Mouse (Mus musculus): ENCODE data around the gene Uap1l1. TPM values are rescaled to one million over a fixed set of nuclear protein-coding genes. Genes with fewer than 3 reads are reported as not detected.

Gene Uap1l1
- total RNA-seq (2023): 24.2 and 29.5 TPM in 2 replicates

GRCm38 (mm10) chr2:25365091-25365761 is at the start of gene Uap1l1:
Uap1l1 (minus strand) TSS chr2:25365682.

DNA sequence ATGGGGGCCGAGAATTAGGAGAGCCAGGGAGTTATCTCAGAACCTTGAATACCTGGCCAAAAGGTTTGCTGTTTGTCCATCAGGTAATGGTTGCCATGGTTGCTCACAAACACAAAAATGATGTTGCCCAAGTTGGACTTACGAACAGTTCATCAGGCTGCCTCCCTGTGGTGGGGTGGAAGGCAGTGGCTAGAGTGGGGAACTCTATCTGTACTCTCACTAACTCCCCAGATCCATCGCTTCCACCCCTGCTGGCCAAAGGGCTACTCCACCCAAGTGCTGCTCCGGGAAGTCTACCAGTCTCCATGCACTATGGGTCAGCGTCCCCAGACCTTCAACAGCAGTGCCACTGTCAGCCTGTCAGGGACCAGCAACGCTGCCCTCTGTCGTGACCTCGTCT is 33.6 kb upstream of the Uap1l1 start, which contains the start of gene Npdc1:
TSS of gene Npdc1 (plus strand) at position 301 of the 400 bp plus-strand sequence.

GRCm38 (mm10) chr2:25395721-25396596 is 30.5 kb upstream of the Uap1l1 start, which contains the start of gene Entpd2:
Entpd2 (plus strand) TSS chr2:25395874.

DNA sequence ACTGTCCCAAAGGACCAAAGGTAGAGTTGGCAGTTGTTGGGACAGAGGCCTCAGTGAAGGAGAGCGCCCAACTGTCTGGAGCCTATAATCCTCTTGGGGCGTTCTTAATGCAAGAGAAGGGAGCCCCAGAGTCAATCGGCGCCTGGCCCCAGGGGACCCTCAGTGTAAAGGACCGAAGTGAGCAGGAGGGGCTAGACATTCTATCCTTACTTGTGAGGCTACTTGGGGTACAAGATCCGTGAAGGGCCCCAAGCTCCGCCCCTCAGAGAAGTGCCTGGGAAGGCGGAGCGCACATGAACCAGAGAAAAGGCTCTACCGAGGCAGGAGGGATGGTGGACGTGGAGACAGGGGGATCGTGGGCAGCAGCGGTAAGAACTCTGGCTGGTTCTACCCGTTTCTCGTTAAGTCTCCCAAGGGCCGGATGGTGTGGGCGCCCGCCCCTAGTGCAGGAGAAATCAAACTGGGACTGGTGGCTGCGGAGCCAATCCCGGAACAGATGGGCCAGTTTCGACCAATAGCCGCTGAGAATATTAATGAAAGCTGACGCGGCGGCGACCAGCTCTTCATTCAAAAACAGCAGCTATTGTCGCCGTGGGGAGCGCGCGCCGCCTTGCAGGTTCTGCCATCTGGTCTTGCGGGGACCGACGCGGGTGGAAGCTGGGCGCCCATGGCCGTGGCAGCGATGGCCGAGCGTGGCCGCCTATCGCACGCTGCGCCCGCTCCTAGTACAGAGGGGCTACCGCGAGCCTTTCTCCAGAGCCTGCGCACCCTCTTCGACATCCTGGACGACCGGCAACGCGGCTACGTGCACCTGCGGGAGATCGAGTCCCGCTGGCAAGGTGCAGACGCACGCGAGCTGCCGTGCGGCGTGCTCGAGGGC is 6.5 kb upstream of the Uap1l1 start, which contains the start of gene Sapcd2:
TSS of gene Sapcd2 (plus strand) at position 558 of the 880 bp plus-strand sequence.

GRCm38 (mm10) chr2:25356208-25357079 is 9.0 kb downstream of the Uap1l1 start, which contains the start of gene Dpp7:
Dpp7 (minus strand) TSS chr2:25356359.

DNA sequence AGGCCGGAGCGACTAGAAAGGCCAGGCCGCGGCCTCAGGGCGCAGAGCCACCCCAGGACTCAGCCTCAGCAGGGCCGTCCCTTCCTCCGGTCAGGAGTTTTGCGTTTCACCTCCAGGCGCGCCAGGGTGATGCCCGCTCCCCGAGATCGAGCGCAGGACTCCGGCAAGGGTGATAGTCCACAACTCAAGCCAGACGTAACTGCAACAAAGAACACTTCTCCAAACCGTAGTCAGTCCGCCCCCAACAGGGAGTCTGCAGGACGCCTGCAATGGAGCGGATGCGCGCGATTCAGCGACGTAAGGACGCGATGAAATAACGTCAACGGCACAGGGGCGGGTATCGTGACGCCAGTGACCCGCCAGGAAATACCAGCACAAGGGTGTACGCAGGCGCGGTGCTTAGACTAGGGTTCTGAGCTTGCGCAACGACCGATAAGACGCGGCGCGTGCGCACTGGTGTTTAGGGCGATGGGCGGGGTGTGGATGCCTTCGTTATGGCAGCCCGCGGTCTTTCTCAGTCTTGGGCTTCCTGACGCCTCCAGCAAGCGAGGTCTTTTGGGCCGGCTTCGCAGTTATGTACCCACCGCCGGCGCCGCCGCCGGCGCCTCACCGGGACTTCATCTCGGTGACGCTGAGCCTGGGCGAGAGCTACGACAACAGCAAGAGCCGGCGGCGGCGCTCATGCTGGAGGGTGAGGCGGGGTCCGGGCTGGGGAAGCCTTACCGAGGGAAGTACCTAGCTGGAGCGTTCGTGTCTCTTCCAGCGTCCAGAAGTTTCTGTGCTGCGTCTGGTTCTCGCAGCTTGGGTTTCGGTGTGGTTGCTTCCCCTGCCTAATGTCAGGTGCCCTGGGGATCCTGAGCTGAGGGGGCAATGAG is 33.0 kb downstream of the Uap1l1 start, which contains the start of gene Man1b1:
TSS of gene Man1b1 (plus strand) at position 53 of the 875 bp plus-strand sequence.

GRCm38 (mm10) chr2:25318971-25319773 is 46.3 kb downstream of the Uap1l1 start, which contains the start of gene Grin1:
Grin1 (minus strand) TSS chr2:25319187.

Other genes with a start within 250 kb of the Uap1l1 start
- 0.47 and 0.79 TPM in 2 replicates for gene Nrarp, start 184.9 kb downstream of the Uap1l1 start, total RNA-seq (2023)
- gene Tor4a, start 168.8 kb downstream of the Uap1l1 start, total RNA-seq (2023): 33.2 and 33.9 TPM in 2 replicates
- gene Nelfb, start 154.2 kb downstream of the Uap1l1 start, total RNA-seq (2023): 40.8 and 59.3 TPM in 2 replicates
- gene Stpg3, start 151.0 kb downstream of the Uap1l1 start, total RNA-seq (2023): not detected in 2 replicates
- not detected in 2 replicates for gene Fam166a, start 146.9 kb downstream of the Uap1l1 start, total RNA-seq (2023)
- gene Tubb4b, start 141.0 kb downstream of the Uap1l1 start, total RNA-seq (2023): 227 and 252 TPM in 2 replicates
- gene Slc34a3, start 131.3 kb downstream of the Uap1l1 start, total RNA-seq (2023): not detected in 2 replicates
- not detected in 2 replicates for gene Rnf224, start 128.9 kb downstream of the Uap1l1 start, total RNA-seq (2023)
- gene Rnf208, start 123.4 kb downstream of the Uap1l1 start, total RNA-seq (2023): 0.57 TPM in 1 of 2 replicates, not detected in the other
- not detected in 2 replicates for gene Cysrt1, start 123.2 kb downstream of the Uap1l1 start, total RNA-seq (2023)
- gene AL732309.1, start 118.8 kb downstream of the Uap1l1 start, total RNA-seq (2023): 3.1 and 5.6 TPM in 2 replicates
- gene Tmem203, start 110.2 kb downstream of the Uap1l1 start, total RNA-seq (2023): 18.5 and 30.7 TPM in 2 replicates
- 7.5 and 9.1 TPM in 2 replicates for gene Tprn, start 103.1 kb downstream of the Uap1l1 start, total RNA-seq (2023)
- gene Ssna1, start 93.2 kb downstream of the Uap1l1 start, total RNA-seq (2023): 52.4 and 52.7 TPM in 2 replicates
- gene Anapc2, start 93.2 kb downstream of the Uap1l1 start, total RNA-seq (2023): 71.6 and 79.3 TPM in 2 replicates
- not detected in 2 replicates for gene Tmem210, start 77.5 kb downstream of the Uap1l1 start, total RNA-seq (2023)
- gene Lrrc26, start 75.8 kb downstream of the Uap1l1 start, total RNA-seq (2023): not detected in 2 replicates
- not detected in 2 replicates for gene Grin1, start 46.5 kb downstream of the Uap1l1 start, total RNA-seq (2023)
- 30.4 and 42.8 TPM in 2 replicates for gene Man1b1, start 33.3 kb downstream of the Uap1l1 start, total RNA-seq (2023)
- gene Dpp7, start 9.3 kb downstream of the Uap1l1 start, total RNA-seq (2023): 13.5 and 19.6 TPM in 2 replicates
- 8.6 and 10.6 TPM in 2 replicates for gene Sapcd2, start 6.6 kb upstream of the Uap1l1 start, total RNA-seq (2023)
- not detected in 2 replicates for gene Entpd2, start 30.2 kb upstream of the Uap1l1 start, total RNA-seq (2023)
- not detected in 2 replicates for gene Npdc1, start 33.7 kb upstream of the Uap1l1 start, total RNA-seq (2023)
- 10.7 and 13.7 TPM in 2 replicates for gene Fut7, start 57.6 kb upstream of the Uap1l1 start, total RNA-seq (2023)
- gene Abca2, start 63.0 kb upstream of the Uap1l1 start, total RNA-seq (2023): 19.6 and 21.3 TPM in 2 replicates
- not detected in 2 replicates for gene Clic3, start 91.2 kb upstream of the Uap1l1 start, total RNA-seq (2023)
- gene Paxx, start 95.4 kb upstream of the Uap1l1 start, total RNA-seq (2023): 43.8 and 56.9 TPM in 2 replicates
- gene Ptgds, start 104.4 kb upstream of the Uap1l1 start, total RNA-seq (2023): not detected in 2 replicates
- not detected in 2 replicates for gene Lcn12, start 128.2 kb upstream of the Uap1l1 start, total RNA-seq (2023)
- 25.8 and 26.4 TPM in 2 replicates for gene Fbxw5, start 135.1 kb upstream of the Uap1l1 start, total RNA-seq (2023)
- 1.2 TPM in 1 of 2 replicates, not detected in the other for gene C8g, start 136.0 kb upstream of the Uap1l1 start, total RNA-seq (2023)
- gene Traf2, start 181.3 kb upstream of the Uap1l1 start, total RNA-seq (2023): 20.3 and 26.7 TPM in 2 replicates
- 56.8 and 74.8 TPM in 2 replicates for gene Edf1, start 192.2 kb upstream of the Uap1l1 start, total RNA-seq (2023)
- gene Mamdc4, start 209.2 kb upstream of the Uap1l1 start, total RNA-seq (2023): 0.11 and 0.13 TPM in 2 replicates
- 5.6 and 6.0 TPM in 2 replicates for gene Phpt1, start 209.5 kb upstream of the Uap1l1 start, total RNA-seq (2023)
- 1.6 TPM in 1 of 2 replicates, not detected in the other for gene Ajm1, start 216.1 kb upstream of the Uap1l1 start, total RNA-seq (2023)
- 38.3 and 38.7 TPM in 2 replicates for gene Rabl6, start 242.8 kb upstream of the Uap1l1 start, total RNA-seq (2023)

All from neutrophil, adult 65 days (primary cell).